22 mouse cellular contexts compared by ENCODE assay signal in genomic region chr10:98651127-98651526, GRCm38 (mm10).
DNase-seq lines count a peak whose midpoint lies in the region; ATAC-seq and TF ChIP-seq lines count a peak whose summit lies in the region.
"Had no signal": no experiment of that assay in that cellular context is flagged by ENCODE, and none has a peak within 500 bp of the region (broad histone marks: within the 10 kb centered on the region; RNA-seq: fewer than 3 reads in every experiment).

No protein-coding gene starts in this region.

- no peaks in the 10 kb centered on the region for H3K9me3 ChIP-seq in lung, embryonic 14.5 days (ENCODE audit: low read depth, low read length)
- no peaks in the 10 kb centered on the region for H3K9me3 ChIP-seq in lung, embryonic 16.5 days (ENCODE audit: control insufficient read depth, low read length)
- no peaks in the 10 kb centered on the region for H3K9me3 ChIP-seq in midbrain, embryonic 11.5 days (ENCODE audit: control insufficient read depth, low read length)
- no peaks in the 10 kb centered on the region for H3K9me3 ChIP-seq in midbrain, embryonic 13.5 days
- H3K9me3 ChIP-seq: embryonic facial prominence, embryonic 13.5 days; embryonic facial prominence, embryonic 15.5 days; forebrain, embryonic 10.5 days; forebrain, embryonic 12.5 days had no signal

- no peaks in the 10 kb centered on the region for H3K27me3 ChIP-seq in lung, embryonic 14.5 days (ENCODE audit: insufficient read depth, low read length)
- no peaks in the 10 kb centered on the region for H3K27me3 ChIP-seq in lung, embryonic 16.5 days (ENCODE audit: control insufficient read depth, insufficient read depth, low read depth, low read length)
- no peaks in the 10 kb centered on the region for H3K27me3 ChIP-seq in midbrain, embryonic 11.5 days (ENCODE audit: control insufficient read depth, insufficient read depth, low read length)
- no peaks in the 10 kb centered on the region for H3K27me3 ChIP-seq in midbrain, embryonic 13.5 days
- H3K27me3 ChIP-seq: embryonic facial prominence, embryonic 13.5 days; embryonic facial prominence, embryonic 15.5 days; forebrain, embryonic 12.5 days had no signal

- H3K9ac ChIP-seq in lung, embryonic 14.5 days = no peak overlapping the region
- no peak overlapping the region for H3K9ac ChIP-seq in lung, embryonic 16.5 days (ENCODE audit: low read length)
- H3K9ac ChIP-seq in midbrain, embryonic 11.5 days (ENCODE audit: low read length) = no peak overlapping the region
- no peak overlapping the region for H3K9ac ChIP-seq in midbrain, embryonic 13.5 days (replicated peaks)
- H3K9ac ChIP-seq: embryonic facial prominence, embryonic 13.5 days; embryonic facial prominence, embryonic 15.5 days; forebrain, embryonic 12.5 days had no signal

- H3K4me3 ChIP-seq in lung, embryonic 14.5 days (ENCODE audit: low read depth, low read length) = no peak overlapping the region
- no peak overlapping the region for H3K4me3 ChIP-seq in lung, embryonic 16.5 days (ENCODE audit: low read length)
- no peak overlapping the region for H3K4me3 ChIP-seq in midbrain, embryonic 11.5 days (ENCODE audit: low read depth, low read length)
- no peak overlapping the region for H3K4me3 ChIP-seq in midbrain, embryonic 13.5 days (replicated peaks)
- H3K4me3 ChIP-seq: embryonic facial prominence, embryonic 13.5 days; embryonic facial prominence, embryonic 15.5 days; erythroblast, embryonic 14.5 days; forebrain, embryonic 10.5 days; forebrain, embryonic 12.5 days had no signal

- H3K4me2 ChIP-seq in lung, embryonic 14.5 days = no peak overlapping the region
- H3K4me2 ChIP-seq in lung, embryonic 16.5 days (ENCODE audit: low read depth, low read length) = no peak overlapping the region
- no peak overlapping the region for H3K4me2 ChIP-seq in midbrain, embryonic 11.5 days
- H3K4me2 ChIP-seq in midbrain, embryonic 13.5 days (replicated peaks) = no peak overlapping the region
- H3K4me2 ChIP-seq: embryonic facial prominence, embryonic 13.5 days; embryonic facial prominence, embryonic 15.5 days; forebrain, embryonic 12.5 days had no signal

- no peak for ATAC-seq in lung, embryonic 14.5 days (ENCODE audit: insufficient read depth)
- ATAC-seq in lung, embryonic 16.5 days (ENCODE audit: low read depth) = 0 out of 2 replicates have a peak, but pooled peaks have one; percentile 27
- ATAC-seq in midbrain, embryonic 11.5 days (ENCODE audit: low FRiP score) = no peak
- no peak for ATAC-seq in midbrain, embryonic 13.5 days
- ATAC-seq: forebrain, embryonic 14.5 days; forebrain, embryonic 16.5 days had no signal

- no peaks in the 10 kb centered on the region for H3K4me1 ChIP-seq in lung, embryonic 14.5 days (ENCODE audit: insufficient read depth)
- peaks cover 5% of the 10 kb centered on the region; the same call in 1 of the 2 replicates for H3K4me1 ChIP-seq in lung, embryonic 16.5 days (replicated peaks; ENCODE audit: control insufficient read depth, insufficient read depth, low read length)
- no peaks in the 10 kb centered on the region for H3K4me1 ChIP-seq in midbrain, embryonic 11.5 days (ENCODE audit: control insufficient read depth, insufficient read depth, low read length)
- H3K4me1 ChIP-seq in midbrain, embryonic 13.5 days (replicated peaks) = 0 out of 2 replicates have a peak, but pooled peaks cover 6% of the 10 kb centered on the region
- H3K4me1 ChIP-seq: embryonic facial prominence, embryonic 13.5 days; embryonic facial prominence, embryonic 15.5 days; forebrain, embryonic 10.5 days had no signal

- peak; percentile 51 for DNase-seq in lung, embryonic 14.5 days
- DNase-seq in lung, postnatal 4 days = no peak
- DNase-seq in lung, postnatal 36 days = no peak
- DNase-seq in midbrain, embryonic 11.5 days (ENCODE audit: low spot score, missing footprints) = peak; percentile 28
- DNase-seq: adrenal gland, postnatal 10 days; adrenal gland, postnatal 25 days; cerebellum, adult 11 months; cerebellum, adult 18-20 months; cerebellum, adult 8-10 months; cerebellum, adult 9-11 months; cerebellum, postnatal 14 days; cerebellum, postnatal 36 days; embryo, embryonic 11 days had no signal

- TF ChIP-seq CTCF in lung, embryonic 14.5 days (IDR thresholded peaks at IDR 0.05; ENCODE audit: low read depth) = no peak

- WGBS in lung, embryonic 14.5 days = 49% methylated on average over 6 of the region's 6 CpGs
- 56% methylated on average over 6 of the region's 6 CpGs for WGBS in lung, embryonic 16.5 days
- WGBS in midbrain, embryonic 11.5 days = 90% methylated on average over 6 of the region's 6 CpGs
- WGBS in midbrain, embryonic 13.5 days = 94% methylated on average over 6 of the region's 6 CpGs

- H3K27ac ChIP-seq in lung, embryonic 14.5 days (ENCODE audit: low read depth) = no peak overlapping the region
- peak overlapping the region; percentile 63 for H3K27ac ChIP-seq in lung, embryonic 16.5 days (ENCODE audit: low read length)
- H3K27ac ChIP-seq in midbrain, embryonic 11.5 days (ENCODE audit: low read depth, low read length) = no peak overlapping the region
- H3K27ac ChIP-seq in midbrain, embryonic 13.5 days = no peak overlapping the region
- H3K27ac ChIP-seq: embryonic facial prominence, embryonic 13.5 days; embryonic facial prominence, embryonic 15.5 days; forebrain, embryonic 10.5 days; forebrain, embryonic 12.5 days had no signal

- H3K36me3 ChIP-seq in lung, embryonic 14.5 days (ENCODE audit: insufficient read depth) = no peaks in the 10 kb centered on the region
- H3K36me3 ChIP-seq in lung, embryonic 16.5 days (ENCODE audit: control insufficient read depth, insufficient read depth, low read length) = no peaks in the 10 kb centered on the region
- H3K36me3 ChIP-seq in midbrain, embryonic 11.5 days (ENCODE audit: control insufficient read depth, insufficient read depth, low read length) = no peaks in the 10 kb centered on the region
- no peaks in the 10 kb centered on the region for H3K36me3 ChIP-seq in midbrain, embryonic 13.5 days
- H3K36me3 ChIP-seq: embryonic facial prominence, embryonic 13.5 days; embryonic facial prominence, embryonic 15.5 days; forebrain, embryonic 10.5 days; forebrain, embryonic 12.5 days had no signal

Comparison
In these comparisons a context has a peak if more than half of its experiments do, and no peak if none do; other contexts are left out.
1. DNase-seq: peak in lung, embryonic 14.5 days (single experiment) and midbrain, embryonic 11.5 days (single experiment); none in lung, postnatal 4 days (0 of 2) and lung, postnatal 36 days (single experiment).